Mouse (Mus musculus): ENCODE results near the gene Stk40. TPM values are rescaled to one million over a fixed set of nuclear protein-coding genes. Genes with fewer than 3 reads are reported as not detected.

The Stk40 gene
- polyA plus RNA-seq, 1 experiment = 24.4 TPM

GRCm38 (mm10) chr4:126096464-126097111 lies 7.2 kb upstream of the Stk40 start, which contains the start of gene Lsm10:
Gene Lsm10 (plus strand): TSS chr4:126096623.
- DNase-seq (ENCODE audit: low read depth, low spot score) = peak; percentile 66
- under 1% methylated on average over 37 of the region's 37 CpGs for WGBS

- DNase-seq (ENCODE audit: low read depth, low spot score) = no peak
- 91% methylated on average over 20 of the region's 20 CpGs for WGBS
These were observed 6.0 kb upstream of the Stk40 start for GRCm38 (mm10) chr4:126097711-126098253.

GRCm38 (mm10) chr4:126099365-126099764 lies 4.4 kb upstream of the Stk40 start:
- WGBS = 86% methylated on average over 3 of the region's 3 CpGs

GRCm38 (mm10) chr4:126100764-126101163 lies 3.0 kb upstream of the Stk40 start:
- DNase-seq (ENCODE audit: low read depth, low spot score) = no peak
- WGBS = 88% methylated on average over 3 of the region's 3 CpGs

More at GRCm38 (mm10) chr4:126099365-126099764, 4.4 kb upstream of the Stk40 start:
- no peak for DNase-seq (ENCODE audit: low read depth, low spot score)

- WGBS = 56% methylated on average over 7 of the region's 7 CpGs
- no peak for DNase-seq (ENCODE audit: low read depth, low spot score)
These were observed 1.5 kb upstream of the Stk40 start for GRCm38 (mm10) chr4:126102061-126102841.

- WGBS = under 1% methylated on average over 15 of the region's 15 CpGs
- DNase-seq (ENCODE audit: low read depth, low spot score) = peak; percentile 86
These were observed 638 bp upstream of the Stk40 start for GRCm38 (mm10) chr4:126103057-126103581.

GRCm38 (mm10) chr4:126104261-126105075 lies 711 bp downstream of the Stk40 start:
- peak; percentile 57 for DNase-seq (ENCODE audit: low read depth, low spot score)
- 1% methylated on average over 34 of the region's 34 CpGs for WGBS

- 38% methylated on average over 7 of the region's 7 CpGs for WGBS
- DNase-seq (ENCODE audit: low read depth, low spot score) = no peak
These were observed 1.5 kb downstream of the Stk40 start for GRCm38 (mm10) chr4:126105131-126105783.

GRCm38 (mm10) chr4:126108061-126108740 lies 4.4 kb downstream of the Stk40 start:
- DNase-seq (ENCODE audit: low read depth, low spot score) = no peak
- WGBS = 35% methylated on average over 8 of the region's 8 CpGs

GRCm38 (mm10) chr4:126109613-126110373 lies 6.0 kb downstream of the Stk40 start:
- no peak for DNase-seq (ENCODE audit: low read depth, low spot score)
- WGBS = 53% methylated on average over 10 of the region's 10 CpGs

- DNase-seq (ENCODE audit: low read depth, low spot score) = no peak
- 9% methylated on average over 12 of the region's 12 CpGs for WGBS
These were observed 6.8 kb downstream of the Stk40 start for GRCm38 (mm10) chr4:126110374-126111152.

- no peak for DNase-seq (ENCODE audit: low read depth, low spot score)
- 13% methylated on average over 7 of the region's 7 CpGs for WGBS
These were observed 7.4 kb downstream of the Stk40 start for GRCm38 (mm10) chr4:126111153-126111549.

- no peak for DNase-seq (ENCODE audit: low read depth, low spot score)
- 66% methylated on average over 4 of the region's 4 CpGs for WGBS
These were observed 9.5 kb downstream of the Stk40 start for GRCm38 (mm10) chr4:126113243-126113642.

- WGBS = 7% methylated on average over 6 of the region's 6 CpGs
- DNase-seq (ENCODE audit: low read depth, low spot score) = no peak
These were observed 10.2 kb downstream of the Stk40 start for GRCm38 (mm10) chr4:126113943-126114342.

- WGBS = 91% methylated on average over 9 of the region's 9 CpGs
- no peak for DNase-seq (ENCODE audit: low read depth, low spot score)
These were observed 11.7 kb downstream of the Stk40 start for GRCm38 (mm10) chr4:126115411-126115810.

GRCm38 (mm10) chr4:126115871-126116521 lies 12.2 kb downstream of the Stk40 start:
- DNase-seq (ENCODE audit: low read depth, low spot score) = no peak
- 43% methylated on average over 6 of the region's 6 CpGs for WGBS

- 74% methylated on average over 8 of the region's 8 CpGs for WGBS
- no peak for DNase-seq (ENCODE audit: low read depth, low spot score)
These were observed 13.4 kb downstream of the Stk40 start for GRCm38 (mm10) chr4:126117116-126117515.

Data from large intestine, adult 2 months (tissue).